Mouse (Mus musculus) cerebellum, adult 2 months (tissue): ENCODE results near the gene Ccndbp1.

ENCODE experiments used
- CTCF ChIP-seq: fragments of 200-500 bp; IDR thresholded peaks from 2 replicates; pipeline ENCODE4 v1.5.1; 2011; ENCODE audit warnings: low read depth, mild to moderate bottlenecking, control low read depth, low read length, moderate library complexity, borderline replicate concordance; ENCODE audit not compliant: insufficient read depth
- POLR2A ChIP-seq: fragments of 200-500 bp; IDR thresholded peaks from 2 replicates; pipeline ENCODE4 v1.6.1; 2011; ENCODE audit warnings: low read length, control low read depth, borderline replicate concordance; ENCODE audit not compliant: insufficient read depth

DNA sequence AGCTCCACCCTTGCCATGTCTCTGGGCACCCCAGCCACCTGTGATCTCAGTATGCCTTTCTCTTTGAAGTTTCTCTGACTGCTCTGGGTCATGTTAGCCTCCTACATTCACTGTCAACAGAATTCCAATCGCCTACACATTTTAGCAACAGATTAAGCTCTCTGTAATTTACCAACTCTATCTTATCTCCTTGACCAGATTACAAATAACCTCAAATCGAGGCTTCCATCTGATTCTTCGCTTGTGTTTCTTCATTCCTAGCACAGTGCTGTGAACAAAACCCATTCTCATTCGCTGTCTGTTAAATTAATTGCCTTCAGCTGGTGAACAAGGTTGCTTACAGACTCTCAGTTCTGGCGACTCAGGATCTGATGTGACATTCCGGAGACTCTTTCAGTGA, 49.8 kb downstream of the Ccndbp1 start:
- TF ChIP-seq CTCF (no peak), POLR2A (no peak)
